Mouse (Mus musculus) small intestine, adult 2 months (tissue): Measurements from ENCODE around the gene Lyplal1.

Experiments used
- CTCF ChIP-seq: fragments of 200-500 bp; IDR thresholded peaks from 2 replicates; pipeline ENCODE4 v1.5.1; 2012; ENCODE audit warnings: low read depth, mild to moderate bottlenecking, control low read depth, inconsistent platforms, low read length, moderate library complexity, mixed read lengths; ENCODE audit not compliant: insufficient replicate concordance, insufficient read length; ENCODE audit errors: extremely low read depth
- POLR2A ChIP-seq: fragments of 200-500 bp; IDR thresholded peaks from 2 replicates; pipeline ENCODE4 v1.6.1; 2012; ENCODE audit warnings: low read depth, mild to moderate bottlenecking, control low read depth, inconsistent platforms, low read length, moderate library complexity

DNA sequence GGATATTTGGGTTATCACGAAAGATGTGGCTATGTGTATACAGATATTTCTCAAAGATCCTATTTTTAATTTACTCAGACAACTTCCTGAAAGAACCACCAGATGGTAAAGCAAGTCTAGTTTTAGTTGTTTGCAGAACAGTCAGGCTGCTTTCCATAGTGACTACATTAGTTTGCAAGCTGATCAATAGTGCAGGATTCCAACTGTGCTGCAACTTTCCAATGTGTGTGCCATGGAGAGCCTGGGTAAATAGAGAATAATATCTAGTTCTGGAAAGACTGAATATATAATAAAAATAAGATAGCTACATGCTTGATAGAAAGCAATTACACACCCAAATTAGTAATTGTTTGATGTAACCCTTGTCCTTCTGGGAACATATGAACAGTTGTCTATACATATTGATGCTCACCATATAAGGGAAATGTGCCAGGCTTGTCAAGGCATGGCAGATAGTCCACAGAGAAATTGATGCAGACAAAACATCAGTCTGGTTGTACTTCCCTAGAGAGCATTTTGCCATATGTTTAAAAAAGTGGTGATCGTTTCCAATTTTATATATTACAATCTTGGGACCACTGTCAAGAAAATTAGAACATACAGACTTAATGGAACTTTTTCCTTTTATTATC, 50.7 kb downstream of the Lyplal1 start:
- TF ChIP-seq CTCF (no peak), POLR2A (no peak)
